Mouse (Mus musculus) embryonic facial prominence, embryonic 14.5 days (tissue): Measurements from ENCODE around the gene Rbfox3. TPM values are rescaled to one million over a fixed set of nuclear protein-coding genes. Genes with fewer than 3 reads are reported as not detected.

ENCODE experiments used
- ATAC-seq: fragments of 200-750 bp; cut with Nextera tagmentation; 2 replicates; pipeline ENCODE4 v1.8.0; 2017; ENCODE audit warnings: low read depth, moderate number of reproducible peaks, moderate TSS enrichment
- DNase-seq: peaks from one replicate; pipeline ENCODE4 v3.0.0-alpha.2; 2015; ENCODE audit warnings: low spot score
- H3K27ac ChIP-seq: fragments of 300-500 bp; sonication (generic); replicated peaks from 2 replicates; pipeline ENCODE4 v1.5.1; 2014; ENCODE audit warnings: low read depth, mild to moderate bottlenecking, low read length, moderate library complexity
- H3K27me3 ChIP-seq: fragments of 300-500 bp; sonication (generic); replicated peaks from 2 replicates; pipeline ENCODE4 v1.6.1; 2014; ENCODE audit warnings: low read length; ENCODE audit not compliant: control insufficient read depth, insufficient read depth
- H3K36me3 ChIP-seq: fragments of 300-500 bp; sonication (generic); 2 replicates; pipeline ENCODE4 v1.6.1; 2014; ENCODE audit warnings: low read length, mixed read lengths; ENCODE audit not compliant: control insufficient read depth, insufficient read depth
- H3K4me1 ChIP-seq: fragments of 300-500 bp; sonication (generic); 2 replicates; pipeline ENCODE4 v1.6.1; 2014; ENCODE audit warnings: antibody characterized with exemption, low read length; ENCODE audit not compliant: control insufficient read depth, insufficient read depth
- H3K4me2 ChIP-seq: fragments of 300-500 bp; sonication (generic); 2 replicates; pipeline ENCODE4 v1.6.1; 2014; ENCODE audit warnings: low read depth, mild to moderate bottlenecking, low read length, moderate library complexity, mixed read lengths
- H3K4me3 ChIP-seq: fragments of 300-500 bp; sonication (generic); 2 replicates; pipeline ENCODE4 v1.5.1; 2014; ENCODE audit warnings: low read depth, mild to moderate bottlenecking, low read length
- H3K9ac ChIP-seq: fragments of 300-500 bp; sonication (generic); 2 replicates; pipeline ENCODE4 v1.6.1; 2014; ENCODE audit warnings: low read depth, mild to moderate bottlenecking, low read length, moderate library complexity, mixed read lengths
- H3K9me3 ChIP-seq: fragments of 300-500 bp; sonication (generic); 2 replicates; pipeline ENCODE4 v1.6.1; 2016; ENCODE audit warnings: low read length; ENCODE audit not compliant: control insufficient read depth
- WGBS: fragments of 180-500 bp; shearing (Covaris S2); extraction: QIAGEN DNeasy Blood & Tissue Kit; methylation state at CpG from one replicate; pipeline ENCODE4 v1.1.7; 2014; 5-methylcytosine and 5-hydroxymethylcytosine counted together
- polyA plus RNA-seq: library from polyadenylated mRNA; unstranded; fragments of >200 nt; fragmentation: Nextera tagmentation; extraction: Ambion mirVana; gene quantifications from 2 replicates; pipeline ENCODE4 v1.2.1, GENCODE M21; 2014

Gene Rbfox3
- polyA plus RNA-seq, 1 experiment from 2014 or later: 3.4 TPM

DNA sequence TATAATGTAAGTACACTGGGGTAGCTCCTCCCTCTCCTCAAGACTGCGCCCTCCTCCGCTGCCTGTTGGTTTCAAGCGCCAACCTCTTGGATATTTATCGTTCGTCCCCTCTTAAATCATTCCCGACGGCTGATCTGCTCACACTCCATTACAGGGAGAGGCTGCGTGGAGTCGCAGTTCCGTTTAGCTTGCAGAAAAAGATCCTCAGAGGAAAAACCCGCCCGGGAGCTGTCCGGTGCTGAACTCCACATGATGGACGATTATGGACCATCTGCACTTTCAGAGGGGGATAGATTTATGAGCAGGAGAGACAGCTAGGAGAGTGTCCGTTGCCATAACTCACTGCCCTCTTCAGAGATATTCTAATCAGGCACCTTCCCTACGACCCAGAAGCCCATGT is 226.0 kb downstream of the Rbfox3 start:
- H3K27me3 ChIP-seq: 0 out of 2 replicates have a peak, but pooled peaks cover 3% of the 10 kb centered on the region
- 9% methylated on average over 16 of the region's 16 CpGs for WGBS
- H3K27ac ChIP-seq: no peak overlapping the region

DNA sequence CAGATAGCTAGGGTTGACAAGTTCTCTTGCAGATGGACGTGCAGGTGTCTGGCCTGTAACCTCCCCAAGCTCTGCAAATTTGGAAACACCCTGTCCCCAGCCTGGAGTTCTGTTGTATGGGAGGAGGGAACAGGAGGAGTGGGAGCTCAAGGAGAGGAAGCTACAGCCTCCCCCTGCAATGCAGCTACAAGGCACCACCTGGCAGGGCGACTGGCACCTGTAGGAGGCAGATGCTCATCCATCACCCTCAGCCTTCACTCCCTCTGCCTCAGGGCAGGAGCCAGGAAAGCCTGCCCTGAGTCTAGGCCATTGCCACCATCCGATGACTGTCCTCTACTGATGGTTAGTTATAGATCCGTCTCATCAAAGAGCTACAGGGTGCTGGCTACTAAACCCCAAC is 226.7 kb downstream of the Rbfox3 start:
- H3K27me3 ChIP-seq: 0 out of 2 replicates have a peak, but pooled peaks cover 4% of the 10 kb centered on the region

More for the DNA sequence above, 226.0 kb downstream of the Rbfox3 start:
- Histone ChIP-seq H3K9ac (no peak overlapping the region), H3K4me1 (no peaks in the 10 kb centered on the region), H3K4me2 (no peak overlapping the region), H3K36me3 (no peaks in the 10 kb centered on the region), H3K9me3 (no peaks in the 10 kb centered on the region), H3K4me3 (no peak overlapping the region)
- DNase-seq: peak; percentile 68
- ATAC-seq: no peak

DNA sequence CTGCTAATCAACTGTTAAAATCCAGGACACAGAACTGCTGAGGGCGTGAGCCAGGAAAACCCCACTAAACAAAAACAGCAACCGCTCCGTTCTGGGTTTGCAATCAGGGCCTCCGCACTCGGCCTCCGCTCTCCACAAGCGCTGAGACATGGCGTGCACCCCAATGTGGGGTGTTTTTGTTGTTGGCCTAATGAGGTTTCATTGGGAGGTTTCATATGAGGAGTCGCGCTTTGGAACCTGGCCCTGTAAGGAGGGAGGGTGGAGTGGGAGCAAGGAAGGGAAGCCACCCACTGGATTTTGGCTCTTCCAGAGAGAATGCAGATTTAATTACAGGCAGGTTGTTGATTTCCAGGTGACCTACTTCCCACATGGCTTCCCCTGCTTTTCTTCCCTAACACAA is 230.7 kb downstream of the Rbfox3 start:
- DNase-seq (no peak), ATAC-seq (no peak)
- H3K9ac ChIP-seq: no peak overlapping the region
- H3K4me2 ChIP-seq: no peak overlapping the region
- peaks cover 9% of the 10 kb centered on the region for H3K27me3 ChIP-seq
- no peaks in the 10 kb centered on the region for H3K4me1 ChIP-seq
- H3K27ac ChIP-seq: no peak overlapping the region
- H3K4me3 ChIP-seq: no peak overlapping the region
- 79% methylated on average over 10 of the region's 10 CpGs for WGBS
- no peaks in the 10 kb centered on the region for H3K36me3 ChIP-seq
- H3K9me3 ChIP-seq: no peaks in the 10 kb centered on the region

More for the DNA sequence above, 226.7 kb downstream of the Rbfox3 start:
- DNase-seq (no peak), ATAC-seq (no peak)
- Histone ChIP-seq H3K9me3 (no peaks in the 10 kb centered on the region), H3K27ac (no peak overlapping the region), H3K9ac (no peak overlapping the region), H3K36me3 (no peaks in the 10 kb centered on the region), H3K4me1 (no peaks in the 10 kb centered on the region), H3K4me3 (no peak overlapping the region), H3K4me2 (no peak overlapping the region)
- 71% methylated on average over 4 of the region's 4 CpGs for WGBS

DNA sequence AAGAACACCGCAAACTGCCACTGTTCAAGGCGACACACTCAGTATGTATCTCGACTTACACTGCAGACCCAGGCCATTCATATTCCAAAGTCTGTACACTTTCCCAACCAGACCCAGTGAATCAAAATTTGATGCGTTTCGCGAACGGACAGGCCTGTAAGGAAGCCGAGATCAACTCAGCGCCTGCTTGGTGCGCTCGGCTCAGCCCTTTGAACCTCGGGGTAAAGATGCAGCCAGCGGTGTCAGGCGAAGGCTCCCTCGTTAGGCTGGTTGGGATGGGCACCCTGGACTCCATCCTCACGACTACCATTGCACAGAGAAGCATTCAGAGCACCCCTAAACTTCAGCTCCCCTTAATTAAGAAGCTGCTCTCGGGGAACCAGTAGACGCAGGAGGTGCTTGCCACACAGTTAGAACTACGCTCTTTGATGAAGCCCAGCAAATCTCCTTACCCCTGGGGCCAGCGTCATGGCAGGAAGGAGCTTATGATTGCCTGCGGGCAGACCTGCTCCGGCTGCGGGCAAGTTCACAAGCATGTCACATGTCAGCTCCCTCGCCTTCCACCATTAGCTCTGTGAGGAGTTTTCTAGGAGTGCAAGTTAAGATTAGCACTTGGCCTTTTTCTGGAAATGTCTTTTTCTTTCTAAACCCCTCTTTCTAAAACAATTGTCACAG is 231.5 kb downstream of the Rbfox3 start:
- H3K27me3 ChIP-seq: peaks cover 9% of the 10 kb centered on the region
- no peak for ATAC-seq
- no peak overlapping the region for H3K9ac ChIP-seq
- no peaks in the 10 kb centered on the region for H3K4me1 ChIP-seq
- H3K36me3 ChIP-seq: no peaks in the 10 kb centered on the region
- 71% methylated on average over 24 of the region's 24 CpGs for WGBS
- no peak for DNase-seq
- no peaks in the 10 kb centered on the region for H3K9me3 ChIP-seq
- H3K4me2 ChIP-seq: no peak overlapping the region
- H3K27ac ChIP-seq: no peak overlapping the region
- no peak overlapping the region for H3K4me3 ChIP-seq

DNA sequence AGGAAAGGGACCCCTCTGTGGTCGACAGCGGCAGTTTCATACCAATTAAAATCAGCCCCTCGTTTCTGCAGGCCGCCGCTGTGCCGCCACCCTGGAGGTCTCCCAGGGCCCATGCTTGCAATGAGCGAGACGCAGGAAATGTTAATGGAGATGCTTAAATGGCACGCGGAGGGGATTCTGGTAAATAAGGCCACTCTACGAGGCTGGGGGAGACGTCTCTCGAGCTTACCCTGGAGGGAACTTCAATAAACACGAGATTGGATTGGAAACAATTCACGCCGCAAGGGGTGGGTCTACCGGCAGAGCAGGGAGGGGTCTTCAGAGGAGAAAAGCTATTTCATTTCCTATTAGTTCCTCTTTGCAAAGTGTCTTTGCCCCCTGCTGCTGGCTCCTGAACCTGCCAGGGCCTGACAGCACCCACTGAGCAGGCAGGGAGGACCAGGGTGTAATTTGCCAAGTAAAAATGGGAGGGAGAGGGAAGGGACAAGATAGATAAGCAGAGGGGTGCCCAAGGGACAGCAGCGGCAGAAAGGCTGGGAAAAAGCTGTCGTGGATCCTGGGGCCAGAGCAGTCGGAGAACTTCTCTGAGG is 232.8 kb downstream of the Rbfox3 start:
- ATAC-seq (no peak), DNase-seq (no peak)
- WGBS: 36% methylated on average over 20 of the region's 20 CpGs
- H3K4me3 ChIP-seq: no peak overlapping the region
- peaks cover 6% of the 10 kb centered on the region for H3K27me3 ChIP-seq
- no peaks in the 10 kb centered on the region for H3K4me1 ChIP-seq
- no peak overlapping the region for H3K27ac ChIP-seq
- no peak overlapping the region for H3K9ac ChIP-seq
- no peak overlapping the region for H3K4me2 ChIP-seq
- H3K36me3 ChIP-seq: no peaks in the 10 kb centered on the region
- H3K9me3 ChIP-seq: no peaks in the 10 kb centered on the region

DNA sequence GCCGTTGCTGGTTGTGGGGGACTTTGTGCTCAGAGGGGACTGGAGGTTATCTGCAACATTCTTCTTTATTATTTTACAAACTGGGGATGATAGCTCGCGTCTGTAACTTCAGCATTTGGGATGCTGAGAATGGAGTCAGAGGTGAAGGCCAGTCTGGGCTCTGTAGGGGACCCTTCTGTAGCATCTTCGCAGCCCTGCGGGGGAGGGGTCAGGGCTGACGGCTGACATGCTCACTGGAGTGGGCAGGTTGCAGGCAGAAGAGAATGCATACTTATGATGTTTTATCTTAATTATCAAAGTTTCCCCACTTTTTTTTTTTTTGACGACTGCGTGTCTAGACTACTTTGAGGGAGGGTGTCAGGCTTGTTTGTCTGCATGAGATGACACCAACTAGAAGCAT is 234.1 kb downstream of the Rbfox3 start:
- peaks cover 6% of the 10 kb centered on the region for H3K27me3 ChIP-seq

DNA sequence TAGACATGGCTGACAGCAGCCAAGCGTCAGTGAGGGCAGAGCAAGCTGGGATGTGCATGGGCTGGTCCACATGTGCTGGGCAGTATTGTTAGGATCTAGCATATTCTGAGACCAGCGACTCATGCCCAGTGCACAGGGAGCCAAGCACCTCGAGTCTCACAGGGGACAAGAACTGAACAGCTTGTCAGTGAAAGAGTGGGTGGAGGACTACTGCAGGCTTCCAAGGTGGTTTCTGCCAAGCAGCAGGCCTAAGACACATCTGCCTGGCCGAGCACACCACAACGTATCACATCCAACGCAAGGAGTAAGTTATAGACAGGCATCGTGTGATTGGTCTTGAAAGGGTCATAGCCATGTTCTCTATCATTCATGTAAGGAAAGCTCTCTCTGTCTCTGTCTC is 235.0 kb downstream of the Rbfox3 start:
- Histone ChIP-seq H3K9ac (no peak overlapping the region), H3K4me2 (no peak overlapping the region), H3K36me3 (no peaks in the 10 kb centered on the region), H3K9me3 (no peaks in the 10 kb centered on the region), H3K27ac (no peak overlapping the region), H3K4me1 (no peaks in the 10 kb centered on the region), H3K27me3 (peaks cover 6% of the 10 kb centered on the region), H3K4me3 (no peak overlapping the region)
- WGBS: 76% methylated on average over 7 of the region's 7 CpGs
- DNase-seq (no peak), ATAC-seq (no peak)

More for the DNA sequence above, 234.1 kb downstream of the Rbfox3 start:
- H3K9me3 ChIP-seq: no peaks in the 10 kb centered on the region
- no peak overlapping the region for H3K27ac ChIP-seq
- no peak for DNase-seq
- H3K36me3 ChIP-seq: no peaks in the 10 kb centered on the region
- no peak for ATAC-seq
- no peak overlapping the region for H3K4me3 ChIP-seq
- 57% methylated on average over 8 of the region's 8 CpGs for WGBS
- no peak overlapping the region for H3K4me2 ChIP-seq
- no peaks in the 10 kb centered on the region for H3K4me1 ChIP-seq
- no peak overlapping the region for H3K9ac ChIP-seq

DNA sequence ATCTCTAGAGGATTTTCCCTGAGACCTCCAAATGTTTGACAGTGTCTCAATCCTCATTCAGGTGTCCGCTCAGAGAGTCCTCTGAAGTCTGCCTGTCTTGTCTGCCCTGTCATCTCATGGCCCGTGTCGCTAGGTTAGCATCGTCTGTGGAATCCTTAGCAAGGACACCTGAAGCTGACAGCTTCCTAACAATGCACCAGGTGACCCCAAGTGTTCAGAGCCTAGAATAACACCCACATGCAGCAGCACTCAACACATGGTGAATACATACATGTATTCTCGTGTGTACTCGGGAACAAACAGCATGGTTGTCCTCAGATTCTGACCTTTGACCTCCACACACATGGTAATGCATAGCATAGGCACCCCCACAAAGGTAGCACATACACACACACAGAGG is 239.4 kb downstream of the Rbfox3 start:
- DNase-seq (no peak), ATAC-seq (no peak)
- 63% methylated on average over 6 of the region's 6 CpGs for WGBS
- Histone ChIP-seq H3K27me3 (no peaks in the 10 kb centered on the region), H3K9me3 (no peaks in the 10 kb centered on the region), H3K4me3 (no peak overlapping the region), H3K4me1 (no peaks in the 10 kb centered on the region), H3K27ac (no peak overlapping the region), H3K4me2 (no peak overlapping the region), H3K9ac (no peak overlapping the region), H3K36me3 (no peaks in the 10 kb centered on the region)

DNA sequence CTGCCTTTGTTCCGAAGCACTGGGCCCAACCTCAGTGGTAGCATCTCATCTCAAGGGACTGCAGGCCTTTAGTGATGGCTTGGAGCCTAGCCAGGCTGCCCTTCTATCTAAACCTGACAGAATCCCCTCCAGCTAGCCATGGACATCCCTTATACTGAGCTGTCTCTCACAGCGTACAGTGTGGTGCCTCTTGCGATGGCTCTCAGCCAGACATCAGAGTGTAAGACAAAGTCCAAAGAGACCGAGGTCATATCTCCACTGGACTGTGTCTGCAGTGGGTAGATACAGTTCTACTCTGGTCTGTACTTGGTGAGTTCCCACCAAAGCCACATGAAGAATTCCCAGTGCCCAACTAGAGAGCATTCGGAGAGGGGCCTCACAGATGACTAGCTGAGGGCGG is 240.2 kb downstream of the Rbfox3 start:
- ATAC-seq (no peak), DNase-seq (no peak)
- no peak overlapping the region for H3K4me2 ChIP-seq
- H3K4me1 ChIP-seq: no peaks in the 10 kb centered on the region
- H3K9ac ChIP-seq: no peak overlapping the region
- H3K27ac ChIP-seq: no peak overlapping the region
- H3K4me3 ChIP-seq: no peak overlapping the region
- H3K36me3 ChIP-seq: no peaks in the 10 kb centered on the region
- no peaks in the 10 kb centered on the region for H3K9me3 ChIP-seq
- no peaks in the 10 kb centered on the region for H3K27me3 ChIP-seq
- 84% methylated on average over 6 of the region's 6 CpGs for WGBS
